Mouse (Mus musculus) thymus, adult 18-20 months (tissue): Measurements from ENCODE around the gene Ubn1.

Source experiments
- DNase-seq, 2 experiments: peaks; one replicate each; pipeline ENCODE4 v3.0.0; 2022; ENCODE audit warnings: mixed read lengths in 2 of 2

Gene Ubn1

GRCm38 (mm10) chr16:5074341-5074740 is 24.5 kb downstream of the Ubn1 start:
- no peak for DNase-seq

GRCm38 (mm10) chr16:5085196-5085595 is 35.3 kb downstream of the Ubn1 start:
- no peak for DNase-seq

GRCm38 (mm10) chr16:5086179-5086578 is 36.3 kb downstream of the Ubn1 start:
- no peak for DNase-seq

GRCm38 (mm10) chr16:5089021-5089420 is 39.2 kb downstream of the Ubn1 start:
- no peak for DNase-seq

- no peak for DNase-seq
These were observed 43.4 kb downstream of the Ubn1 start for GRCm38 (mm10) chr16:5093285-5093684.

- DNase-seq: no peak
These were observed 46.6 kb downstream of the Ubn1 start for GRCm38 (mm10) chr16:5096504-5096903.

GRCm38 (mm10) chr16:5101000-5101399 is 51.1 kb downstream of the Ubn1 start:
- no peak for DNase-seq

GRCm38 (mm10) chr16:5109877-5110276 is 60.0 kb downstream of the Ubn1 start:
- no peak for DNase-seq

- no peak for DNase-seq
These were observed 61.2 kb downstream of the Ubn1 start for GRCm38 (mm10) chr16:5111021-5111420.

GRCm38 (mm10) chr16:5113002-5113550 is 63.2 kb downstream of the Ubn1 start:
- no peak for DNase-seq

- no peak for DNase-seq
These were observed 63.7 kb downstream of the Ubn1 start for GRCm38 (mm10) chr16:5113582-5113981.

GRCm38 (mm10) chr16:5119385-5119784 is 69.5 kb downstream of the Ubn1 start:
- DNase-seq: no peak

- DNase-seq: no peak
These were observed 70.0 kb downstream of the Ubn1 start for GRCm38 (mm10) chr16:5119845-5120244.

GRCm38 (mm10) chr16:5123476-5123875 is 73.6 kb downstream of the Ubn1 start:
- DNase-seq: no peak

- no peak for DNase-seq
These were observed 80.3 kb downstream of the Ubn1 start for GRCm38 (mm10) chr16:5130196-5130595.

- peak; percentile 13 for DNase-seq
These were observed 80.9 kb downstream of the Ubn1 start for GRCm38 (mm10) chr16:5130766-5131165.

GRCm38 (mm10) chr16:5131251-5131922 is 81.5 kb downstream of the Ubn1 start:
- no peak for DNase-seq

GRCm38 (mm10) chr16:5132401-5132801 is 82.5 kb downstream of the Ubn1 start, which contains the start of gene Ppl:
TSS of gene Ppl (minus strand) at chr16:5132421.
- peak in 1 of 2 experiments; percentile 25 for DNase-seq

GRCm38 (mm10) chr16:5134623-5135330 is 84.9 kb downstream of the Ubn1 start:
- no peak for DNase-seq

- DNase-seq: no peak
These were observed 85.8 kb downstream of the Ubn1 start for GRCm38 (mm10) chr16:5135551-5136261.
